Mouse (Mus musculus): ENCODE results near the gene Uhrf1bp1l. TPM values are rescaled to one million over a fixed set of nuclear protein-coding genes. Genes with fewer than 3 reads are reported as not detected.
"Not testable (repeated sequence)": the region's sequence is repeated elsewhere in the genome, so short reads cannot be mapped to it uniquely, and the experiment has no call there.

Gene Uhrf1bp1l
- polyA plus RNA-seq (2012; rRNA removed): 24.3 and 25.9 TPM in 2 replicates

- H3K36me3 ChIP-seq (ENCODE audit: control insufficient read depth, insufficient read depth, low read length): no peaks in the 10 kb centered on the region
Measured at GRCm38 (mm10) chr10:89744871-89745665, at the start of gene Uhrf1bp1l. TSS of gene Uhrf1bp1l (plus strand) at chr10:89744991.

GRCm38 (mm10) chr10:89695194-89695911 lies 49.4 kb upstream of the Uhrf1bp1l start:
- no peak for DNase-seq
- no peak overlapping the region for H3K4me3 ChIP-seq (ENCODE audit: insufficient read depth, low read depth, low read length)
- TF ChIP-seq CTCF (conservative IDR thresholded peaks at IDR 0.05; ENCODE audit: insufficient read depth, insufficient read length, low read depth, low read length): no peak
- no peak for TF ChIP-seq POLR2A (IDR thresholded peaks at IDR 0.05; ENCODE audit: low read depth, low read length)
- 72% methylated on average over 20 of the region's 20 CpGs for WGBS
- H3K36me3 ChIP-seq (ENCODE audit: control insufficient read depth, insufficient read depth, low read length): no peaks in the 10 kb centered on the region
- no peak overlapping the region for H3K27ac ChIP-seq (ENCODE audit: insufficient read depth, low read depth, low read length)
- no peaks in the 10 kb centered on the region for H3K4me1 ChIP-seq (ENCODE audit: control insufficient read depth, insufficient read depth, low read length)
- H3K27me3 ChIP-seq (replicated peaks; ENCODE audit: control insufficient read depth, insufficient read depth, low read length): no peaks in the 10 kb centered on the region

More at GRCm38 (mm10) chr10:89744871-89745665, at the start of gene Uhrf1bp1l:
- Histone ChIP-seq H3K4me1 (ENCODE audit: control insufficient read depth, insufficient read depth, low read length) (peaks cover 7% of the 10 kb centered on the region; the same call in 1 of the 2 replicates), H3K27ac (ENCODE audit: insufficient read depth, low read depth, low read length) (peak within 1 kb of the TSS; percentile 92), H3K27me3 (replicated peaks; ENCODE audit: control insufficient read depth, insufficient read depth, low read length) (no peaks in the 10 kb centered on the region), H3K4me3 (ENCODE audit: insufficient read depth, low read depth, low read length) (peak within 1 kb of the TSS; percentile 81)
- WGBS: under 1% methylated on average over 85 of the region's 85 CpGs
- peak; percentile 26 for TF ChIP-seq POLR2A (IDR thresholded peaks at IDR 0.05; ENCODE audit: low read depth, low read length)
- no peak for TF ChIP-seq CTCF (conservative IDR thresholded peaks at IDR 0.05; ENCODE audit: insufficient read depth, insufficient read length, low read depth, low read length)
- DNase-seq: peak; percentile 94

- not testable (repeated sequence) for H3K27me3 ChIP-seq (replicated peaks; ENCODE audit: control insufficient read depth, insufficient read depth, low read length); H3K4me3 ChIP-seq (ENCODE audit: insufficient read depth, low read depth, low read length); H3K4me1 ChIP-seq (ENCODE audit: control insufficient read depth, insufficient read depth, low read length); H3K27ac ChIP-seq (ENCODE audit: insufficient read depth, low read depth, low read length); H3K36me3 ChIP-seq (ENCODE audit: control insufficient read depth, insufficient read depth, low read length)
- TF ChIP-seq CTCF (conservative IDR thresholded peaks at IDR 0.05; ENCODE audit: insufficient read depth, insufficient read length, low read depth, low read length): peak; percentile 25; the same call in 1 of the 2 replicates
- peak; percentile 24 for DNase-seq
- 77% methylated on average over 2 of the region's 2 CpGs for WGBS
Measured at GRCm38 (mm10) chr10:89696270-89696669, 48.5 kb upstream of the Uhrf1bp1l start.

GRCm38 (mm10) chr10:89697956-89698355 lies 46.8 kb upstream of the Uhrf1bp1l start:
- no peaks in the 10 kb centered on the region for H3K4me1 ChIP-seq (ENCODE audit: control insufficient read depth, insufficient read depth, low read length)
- WGBS: 95% methylated on average over 3 of the region's 3 CpGs
- no peaks in the 10 kb centered on the region for H3K27me3 ChIP-seq (replicated peaks; ENCODE audit: control insufficient read depth, insufficient read depth, low read length)

GRCm38 (mm10) chr10:89703042-89703441 lies 41.7 kb upstream of the Uhrf1bp1l start:
- H3K4me3 ChIP-seq (ENCODE audit: insufficient read depth, low read depth, low read length): no peak overlapping the region
- no peaks in the 10 kb centered on the region for H3K36me3 ChIP-seq (ENCODE audit: control insufficient read depth, insufficient read depth, low read length)
- H3K27me3 ChIP-seq (replicated peaks; ENCODE audit: control insufficient read depth, insufficient read depth, low read length): no peaks in the 10 kb centered on the region
- TF ChIP-seq POLR2A (IDR thresholded peaks at IDR 0.05; ENCODE audit: low read depth, low read length): no peak
- no peak for TF ChIP-seq CTCF (conservative IDR thresholded peaks at IDR 0.05; ENCODE audit: insufficient read depth, insufficient read length, low read depth, low read length)
- H3K27ac ChIP-seq (ENCODE audit: insufficient read depth, low read depth, low read length): no peak overlapping the region
- no peaks in the 10 kb centered on the region for H3K4me1 ChIP-seq (ENCODE audit: control insufficient read depth, insufficient read depth, low read length)
- peak; percentile 8 for DNase-seq
- WGBS: 45% methylated on average over 5 of the region's 5 CpGs

More at GRCm38 (mm10) chr10:89697956-89698355, 46.8 kb upstream of the Uhrf1bp1l start:
- H3K4me3 ChIP-seq (ENCODE audit: insufficient read depth, low read depth, low read length): no peak overlapping the region
- no peak for DNase-seq
- no peak overlapping the region for H3K27ac ChIP-seq (ENCODE audit: insufficient read depth, low read depth, low read length)
- H3K36me3 ChIP-seq (ENCODE audit: control insufficient read depth, insufficient read depth, low read length): no peaks in the 10 kb centered on the region
- TF ChIP-seq POLR2A (IDR thresholded peaks at IDR 0.05; ENCODE audit: low read depth, low read length): no peak
- no peak for TF ChIP-seq CTCF (conservative IDR thresholded peaks at IDR 0.05; ENCODE audit: insufficient read depth, insufficient read length, low read depth, low read length)

GRCm38 (mm10) chr10:89707397-89707796 lies 37.4 kb upstream of the Uhrf1bp1l start:
- Histone ChIP-seq H3K36me3 (ENCODE audit: control insufficient read depth, insufficient read depth, low read length) (no peaks in the 10 kb centered on the region), H3K27me3 (replicated peaks; ENCODE audit: control insufficient read depth, insufficient read depth, low read length) (no peaks in the 10 kb centered on the region), H3K4me3 (ENCODE audit: insufficient read depth, low read depth, low read length) (no peak overlapping the region), H3K27ac (ENCODE audit: insufficient read depth, low read depth, low read length) (no peak overlapping the region), H3K4me1 (ENCODE audit: control insufficient read depth, insufficient read depth, low read length) (peaks cover 3% of the 10 kb centered on the region; the same call in 1 of the 2 replicates)
- no peak for DNase-seq
- no peak for TF ChIP-seq POLR2A (IDR thresholded peaks at IDR 0.05; ENCODE audit: low read depth, low read length)
- no peak for TF ChIP-seq CTCF (conservative IDR thresholded peaks at IDR 0.05; ENCODE audit: insufficient read depth, insufficient read length, low read depth, low read length)
- WGBS: 75% methylated on average over 3 of the region's 3 CpGs

- 35% methylated on average over 10 of the region's 10 CpGs for WGBS
- Histone ChIP-seq H3K4me1 (ENCODE audit: control insufficient read depth, insufficient read depth, low read length) (peaks cover 3% of the 10 kb centered on the region; the same call in 1 of the 2 replicates), H3K27ac (ENCODE audit: insufficient read depth, low read depth, low read length) (no peak overlapping the region), H3K4me3 (ENCODE audit: insufficient read depth, low read depth, low read length) (0 out of 2 replicates have a peak overlapping the region, but pooled peaks have one; percentile 25), H3K27me3 (replicated peaks; ENCODE audit: control insufficient read depth, insufficient read depth, low read length) (no peaks in the 10 kb centered on the region), H3K36me3 (ENCODE audit: control insufficient read depth, insufficient read depth, low read length) (no peaks in the 10 kb centered on the region; the same call in 1 of the 2 replicates)
- TF ChIP-seq CTCF (conservative IDR thresholded peaks at IDR 0.05; ENCODE audit: insufficient read depth, insufficient read length, low read depth, low read length): no peak
- no peak for TF ChIP-seq POLR2A (IDR thresholded peaks at IDR 0.05; ENCODE audit: low read depth, low read length)
- no peak for DNase-seq
Measured at GRCm38 (mm10) chr10:89708720-89709119, 36.1 kb upstream of the Uhrf1bp1l start.

Measured in kidney, adult 2 months (tissue).